Mouse (Mus musculus): ENCODE measurements at regions not wholly inside any gene's neighbourhood (a gene's known extent, or its start where the extent isn't known, plus 50 kb on each side); places are given as distances from the start of the nearest gene placed in this dataset.

- in situ Hi-C loops (cut with MboI): loop anchor here (10.0 kb wide), 1 partner anchor 393 kb away; no protein-coding TSS in a partner anchor
These were observed 105.5 kb downstream of the Tmem17 start for GRCm38 (mm10) chr11:22617204-22617874.

- in situ Hi-C loops (cut with MboI): loop anchor here (5.0 kb wide), 1 partner anchor 336 kb away; no protein-coding TSS in a partner anchor
These were observed 109.2 kb downstream of the Tmem17 start for GRCm38 (mm10) chr11:22620912-22621705.

GRCm38 (mm10) chr11:22621868-22622267, 110.0 kb downstream of the Tmem17 start:
- in situ Hi-C loops (cut with MboI): loop anchor here (5.0 kb wide), 1 partner anchor 335 kb away; no protein-coding TSS in a partner anchor

GRCm38 (mm10) chr11:22622496-22622997, 110.7 kb downstream of the Tmem17 start:
- in situ Hi-C loops (cut with MboI): loop anchor here (5.0 kb wide), 1 partner anchor 335 kb away; no protein-coding TSS in a partner anchor

- in situ Hi-C loops (cut with MboI): loop anchor here (25.0 kb wide), 1 partner anchor 636 kb away; the partner anchor contains the start of gene Xpo1
These were observed 114.5 kb downstream of the Tmem17 start for GRCm38 (mm10) chr11:22626407-22626806.

- in situ Hi-C loops (cut with MboI): loop anchor here (25.0 kb wide), 1 partner anchor 634 kb away; the partner anchor contains the start of gene Xpo1
These were observed 116.6 kb downstream of the Tmem17 start for GRCm38 (mm10) chr11:22628497-22628896.

GRCm38 (mm10) chr11:22628979-22629378, 117.1 kb downstream of the Tmem17 start:
- in situ Hi-C loops (cut with MboI): loop anchor here (25.0 kb wide), 1 partner anchor 633 kb away; the partner anchor contains the start of gene Xpo1

- in situ Hi-C loops (cut with MboI): loop anchor here (25.0 kb wide), 1 partner anchor 633 kb away; the partner anchor contains the start of gene Xpo1
These were observed 117.7 kb downstream of the Tmem17 start for GRCm38 (mm10) chr11:22629581-22629980.

GRCm38 (mm10) chr11:22629991-22630390, 118.1 kb downstream of the Tmem17 start:
- in situ Hi-C loops (cut with MboI): loop anchor here (25.0 kb wide), 1 partner anchor 632 kb away; the partner anchor contains the start of gene Xpo1

- in situ Hi-C loops (cut with MboI): loop anchor here (25.0 kb wide), 1 partner anchor 631 kb away; the partner anchor contains the start of gene Xpo1
These were observed 119.1 kb downstream of the Tmem17 start for GRCm38 (mm10) chr11:22630982-22631381.

- in situ Hi-C loops (cut with MboI): loop anchor here (25.0 kb wide), 1 partner anchor 631 kb away; the partner anchor contains the start of gene Xpo1
These were observed 119.9 kb downstream of the Tmem17 start for GRCm38 (mm10) chr11:22631606-22632313.

GRCm38 (mm10) chr11:22632314-22632700, 120.4 kb downstream of the Tmem17 start:
- in situ Hi-C loops (cut with MboI): loop anchor here (25.0 kb wide), 1 partner anchor 630 kb away; the partner anchor contains the start of gene Xpo1

- in situ Hi-C loops (cut with MboI): loop anchor here (25.0 kb wide), 1 partner anchor 629 kb away; the partner anchor contains the start of gene Xpo1
These were observed 121.1 kb downstream of the Tmem17 start for GRCm38 (mm10) chr11:22632988-22633387.

GRCm38 (mm10) chr11:22633961-22634360, 122.1 kb downstream of the Tmem17 start:
- in situ Hi-C loops (cut with MboI): loop anchor here (25.0 kb wide), 1 partner anchor 628 kb away; the partner anchor contains the start of gene Xpo1

GRCm38 (mm10) chr11:22635021-22635420, 123.1 kb downstream of the Tmem17 start:
- in situ Hi-C loops (cut with MboI): loop anchor here (25.0 kb wide), 1 partner anchor 627 kb away; the partner anchor contains the start of gene Xpo1

GRCm38 (mm10) chr11:22636321-22636720, 124.4 kb downstream of the Tmem17 start:
- in situ Hi-C loops (cut with MboI): loop anchor here (25.0 kb wide), 1 partner anchor 626 kb away; the partner anchor contains the start of gene Xpo1

- in situ Hi-C loops (cut with MboI): loop anchor here (25.0 kb wide), 1 partner anchor 625 kb away; the partner anchor contains the start of gene Xpo1
These were observed 125.1 kb downstream of the Tmem17 start for GRCm38 (mm10) chr11:22636761-22637557.

GRCm38 (mm10) chr11:22638171-22638570, 126.3 kb downstream of the Tmem17 start:
- in situ Hi-C loops (cut with MboI): loop anchor here (25.0 kb wide), 1 partner anchor 624 kb away; the partner anchor contains the start of gene Xpo1

GRCm38 (mm10) chr11:22638700-22639099, 126.8 kb downstream of the Tmem17 start:
- in situ Hi-C loops (cut with MboI): loop anchor here (25.0 kb wide), 1 partner anchor 624 kb away; the partner anchor contains the start of gene Xpo1

Data from mature B cell (primary cell).